Mouse (Mus musculus) liver, postnatal 0 days (tissue): ENCODE measurements at regions not wholly inside any gene's neighbourhood (a gene's known extent, or its start where the extent isn't known, plus 50 kb on each side); places are given as distances from the start of the nearest gene placed in this dataset.

Source experiments
- ATAC-seq: fragments of 200-750 bp; cut with Nextera tagmentation; 2 replicates; pipeline ENCODE4 v1.8.0; 2017; ENCODE audit warnings: mild to moderate bottlenecking, moderate library complexity
- DNase-seq: peaks from one replicate; pipeline ENCODE4 v3.0.0-alpha.2; 2016
- H3K27ac ChIP-seq: fragments of 300-500 bp; sonication (generic); 2 replicates; pipeline ENCODE4 v1.5.1; 2014; ENCODE audit warnings: antibody characterized with exemption, moderate library complexity, mild to moderate bottlenecking, low read depth
- H3K27me3 ChIP-seq: fragments of 300-500 bp; sonication (generic); 2 replicates; pipeline ENCODE4 v1.6.1; 2014; ENCODE audit warnings: low read length, control low read depth, mixed read lengths; ENCODE audit not compliant: insufficient read depth
- H3K36me3 ChIP-seq: fragments of 300-500 bp; sonication (generic); replicated peaks from 2 replicates; pipeline ENCODE4 v1.6.1; 2014; ENCODE audit warnings: mild to moderate bottlenecking, control low read depth, low read length, moderate library complexity, mixed read lengths; ENCODE audit not compliant: insufficient read depth
- H3K4me1 ChIP-seq: fragments of 300-500 bp; sonication (generic); 2 replicates; pipeline ENCODE4 v1.6.1; 2014; ENCODE audit warnings: antibody characterized with exemption, mild to moderate bottlenecking, control low read depth; ENCODE audit not compliant: insufficient read depth
- H3K4me2 ChIP-seq: fragments of 300-500 bp; sonication (generic); 2 replicates; pipeline ENCODE4 v1.6.1; 2014; ENCODE audit warnings: low read depth, mild to moderate bottlenecking, low read length, moderate library complexity, mixed read lengths
- H3K4me3 ChIP-seq: fragments of 300-500 bp; sonication (generic); 2 replicates; pipeline ENCODE4 v1.5.1; 2014; ENCODE audit warnings: low read depth, low read length
- H3K9ac ChIP-seq: fragments of 300-500 bp; sonication (generic); replicated peaks from 2 replicates; pipeline ENCODE4 v1.6.1; 2014; ENCODE audit warnings: mild to moderate bottlenecking, moderate library complexity
- H3K9me3 ChIP-seq: fragments of 300-500 bp; sonication (generic); 2 replicates; pipeline ENCODE4 v1.6.1; 2016; ENCODE audit warnings: mild to moderate bottlenecking, control low read depth, low read length, mixed read lengths
- CTCF ChIP-seq: sonication (generic); IDR thresholded peaks from 2 replicates; pipeline ENCODE4 v1.5.1; 2016; ENCODE audit warnings: antibody characterized with exemption, low read depth
- EP300 ChIP-seq: IDR thresholded peaks from 2 replicates; pipeline ENCODE4 v1.6.1; 2016; ENCODE audit warnings: antibody characterized with exemption, low read depth, mild to moderate bottlenecking
- WGBS: fragments of 180-500 bp; shearing (Covaris S2); extraction: QIAGEN DNeasy Blood & Tissue Kit; methylation state at CpG from one replicate; pipeline ENCODE4 v1.1.7; 2014; ENCODE audit not compliant: insufficient replicate concordance; 5-methylcytosine and 5-hydroxymethylcytosine counted together

DNA sequence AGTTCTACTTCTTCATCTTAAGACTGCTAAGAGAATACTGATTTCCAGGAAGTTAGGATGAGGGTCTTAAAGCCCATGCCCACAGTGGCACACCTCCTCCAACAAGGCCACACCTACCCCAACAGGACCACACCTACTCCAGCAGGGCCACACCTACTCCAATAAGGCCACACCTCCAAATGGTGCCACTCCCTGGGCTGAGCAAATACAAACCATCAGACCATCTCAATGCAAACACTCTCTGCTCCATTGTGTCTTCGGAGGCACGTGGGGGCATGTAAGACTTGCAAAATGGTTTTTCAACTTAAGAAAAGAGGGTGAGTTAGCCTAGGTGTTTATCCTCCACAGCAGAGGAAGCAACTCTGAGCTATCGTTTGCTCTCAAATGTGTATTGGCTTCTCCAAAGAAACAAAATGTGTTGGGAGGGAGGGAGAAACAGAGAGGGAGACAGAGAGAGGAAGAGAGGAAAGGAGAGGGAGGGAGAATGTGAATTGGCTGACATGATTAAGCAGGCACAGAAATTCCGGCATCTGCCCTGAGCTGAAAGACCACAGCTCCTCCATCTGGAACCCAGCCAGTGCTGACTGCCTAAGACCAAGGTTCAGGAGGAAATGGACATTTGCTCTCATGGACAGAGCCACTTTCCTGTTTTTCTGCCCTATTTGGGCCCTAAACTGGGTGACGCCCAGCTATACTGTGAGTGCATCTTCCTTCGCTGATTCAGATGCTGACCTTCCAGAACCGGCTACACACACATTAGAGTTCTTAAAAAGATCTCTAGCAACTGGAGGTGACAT is 356.2 kb downstream of the Ice1 start:
- no peak overlapping the region for H3K4me2 ChIP-seq
- no peak overlapping the region for H3K27ac ChIP-seq
- peak; percentile 60 for ATAC-seq
- peak; percentile 27 for DNase-seq
- no peaks in the 10 kb centered on the region for H3K4me1 ChIP-seq
- H3K36me3 ChIP-seq: no peaks in the 10 kb centered on the region
- H3K4me3 ChIP-seq: no peak overlapping the region
- H3K9me3 ChIP-seq: no peaks in the 10 kb centered on the region
- TF ChIP-seq EP300 (peak; percentile 32; the same call in 1 of the 2 replicates), CTCF (0 out of 2 replicates have a peak, but pooled peaks have one; percentile 10)
- no peaks in the 10 kb centered on the region for H3K27me3 ChIP-seq
- H3K9ac ChIP-seq: no peak overlapping the region
- 66% methylated on average over 7 of the region's 7 CpGs for WGBS

DNA sequence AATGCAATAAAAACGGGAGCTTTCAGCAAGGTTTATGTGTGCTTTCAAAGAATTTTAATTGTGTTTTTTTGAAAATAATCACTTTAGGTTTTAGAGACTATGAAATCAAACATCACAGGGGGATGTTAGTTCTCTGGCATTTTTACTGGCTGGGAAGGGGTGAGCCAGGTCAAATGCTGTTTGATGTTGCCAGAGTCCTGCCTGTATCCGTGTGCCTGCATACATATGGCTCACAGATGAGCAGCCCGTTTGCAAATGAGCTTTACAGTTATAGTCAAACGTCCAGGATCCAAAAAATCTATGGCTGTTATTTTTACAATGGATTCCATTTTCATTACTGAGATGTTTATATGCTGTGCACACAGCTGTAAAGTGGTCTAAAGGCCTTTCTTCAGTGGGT is 354.7 kb downstream of the Ice1 start:
- Histone ChIP-seq H3K27me3 (no peaks in the 10 kb centered on the region), H3K9me3 (no peaks in the 10 kb centered on the region), H3K4me1 (no peaks in the 10 kb centered on the region), H3K9ac (no peak overlapping the region), H3K27ac (no peak overlapping the region), H3K4me2 (no peak overlapping the region), H3K36me3 (no peaks in the 10 kb centered on the region), H3K4me3 (no peak overlapping the region)
- TF ChIP-seq CTCF (no peak), EP300 (no peak)
- ATAC-seq (no peak), DNase-seq (no peak)
- 44% methylated on average over 4 of the region's 4 CpGs for WGBS

DNA sequence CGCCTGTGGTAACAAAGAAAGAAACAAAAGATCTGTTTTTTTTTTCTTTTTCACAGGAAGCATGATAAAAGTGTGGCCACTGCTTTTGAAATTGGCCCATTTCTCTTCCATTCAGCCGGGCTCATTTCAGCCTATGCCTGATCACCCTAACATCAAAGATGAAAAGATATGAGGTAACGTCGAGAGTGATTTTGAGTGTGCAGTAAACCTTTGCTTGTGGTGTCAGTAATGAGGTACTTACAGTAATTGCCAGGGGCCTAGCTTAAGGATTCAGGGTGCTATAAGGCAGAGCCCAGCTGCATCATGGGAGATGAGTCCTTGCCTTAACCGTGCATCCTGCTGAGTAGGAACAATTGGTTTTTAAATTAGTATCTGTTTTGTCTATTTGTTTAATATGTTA is 354.2 kb downstream of the Ice1 start:
- Histone ChIP-seq H3K9me3 (no peaks in the 10 kb centered on the region), H3K27me3 (no peaks in the 10 kb centered on the region), H3K27ac (no peak overlapping the region), H3K4me3 (no peak overlapping the region), H3K4me2 (no peak overlapping the region), H3K9ac (no peak overlapping the region), H3K4me1 (no peaks in the 10 kb centered on the region), H3K36me3 (no peaks in the 10 kb centered on the region)
- no peak for TF ChIP-seq CTCF
- no peak for TF ChIP-seq EP300
- no peak for DNase-seq
- ATAC-seq: no peak
- 64% methylated on average over 5 of the region's 5 CpGs for WGBS

DNA sequence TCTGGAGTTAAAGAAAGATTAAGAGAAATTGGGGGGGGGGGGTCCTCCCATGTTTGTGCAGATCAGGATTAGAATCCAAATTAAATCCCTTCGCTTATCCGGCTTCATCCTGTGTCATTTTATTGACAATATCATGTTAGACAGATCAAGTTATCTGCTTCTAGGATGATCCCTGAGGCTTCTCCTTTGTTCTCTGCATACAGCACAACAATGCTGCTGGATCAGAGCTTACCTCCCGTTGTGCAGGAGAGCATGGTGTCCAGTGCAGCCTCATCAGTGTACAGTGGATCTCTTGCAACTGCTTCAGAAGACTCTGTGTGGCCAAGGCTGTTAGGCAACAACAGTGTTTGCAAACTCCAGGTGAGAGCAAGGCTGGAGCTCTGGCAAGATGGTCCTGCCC is 344.7 kb downstream of the Ice1 start:
- H3K4me1 ChIP-seq: no peaks in the 10 kb centered on the region
- 71% methylated on average over 3 of the region's 3 CpGs for WGBS
- no peak for DNase-seq
- H3K9me3 ChIP-seq: no peaks in the 10 kb centered on the region
- no peak for ATAC-seq
- no peak overlapping the region for H3K4me3 ChIP-seq
- no peak overlapping the region for H3K4me2 ChIP-seq
- H3K9ac ChIP-seq: no peak overlapping the region
- H3K27ac ChIP-seq: no peak overlapping the region
- H3K27me3 ChIP-seq: no peaks in the 10 kb centered on the region
- H3K36me3 ChIP-seq: no peaks in the 10 kb centered on the region
- TF ChIP-seq CTCF: no peak
- TF ChIP-seq EP300: no peak

DNA sequence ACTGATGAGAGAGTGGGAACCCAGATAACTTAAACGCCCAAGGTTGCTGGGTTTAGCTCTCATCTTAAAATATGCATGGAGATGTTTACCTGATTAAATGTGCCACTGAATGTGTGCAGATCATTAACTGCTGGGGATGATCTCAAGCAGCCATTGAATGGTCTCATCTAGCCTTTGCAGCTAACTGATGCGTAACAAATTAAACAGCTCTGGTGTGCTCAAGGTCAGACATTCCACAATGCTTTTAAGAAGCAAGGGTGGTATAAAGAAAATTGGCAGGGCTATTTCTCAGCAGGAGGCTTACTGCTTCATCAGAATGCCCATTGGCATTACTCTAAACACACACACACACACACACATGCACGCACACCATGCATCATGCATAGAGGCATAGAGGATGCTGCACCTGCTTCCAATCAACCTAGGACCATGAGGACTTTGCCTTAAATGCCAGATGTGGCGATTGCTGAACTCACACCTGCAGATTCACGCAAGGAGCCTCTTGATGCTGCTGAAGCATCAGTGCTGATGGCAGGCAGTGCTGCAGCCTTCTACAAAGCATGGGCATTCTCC is 333.4 kb downstream of the Ice1 start:
- H3K9ac ChIP-seq: no peak overlapping the region
- no peaks in the 10 kb centered on the region for H3K9me3 ChIP-seq
- H3K4me3 ChIP-seq: no peak overlapping the region
- H3K27me3 ChIP-seq: no peaks in the 10 kb centered on the region
- ATAC-seq: no peak
- no peak overlapping the region for H3K27ac ChIP-seq
- no peaks in the 10 kb centered on the region for H3K36me3 ChIP-seq
- 73% methylated on average over 5 of the region's 5 CpGs for WGBS
- no peak for TF ChIP-seq EP300
- TF ChIP-seq CTCF: no peak
- no peak overlapping the region for H3K4me2 ChIP-seq
- no peaks in the 10 kb centered on the region for H3K4me1 ChIP-seq
- no peak for DNase-seq

DNA sequence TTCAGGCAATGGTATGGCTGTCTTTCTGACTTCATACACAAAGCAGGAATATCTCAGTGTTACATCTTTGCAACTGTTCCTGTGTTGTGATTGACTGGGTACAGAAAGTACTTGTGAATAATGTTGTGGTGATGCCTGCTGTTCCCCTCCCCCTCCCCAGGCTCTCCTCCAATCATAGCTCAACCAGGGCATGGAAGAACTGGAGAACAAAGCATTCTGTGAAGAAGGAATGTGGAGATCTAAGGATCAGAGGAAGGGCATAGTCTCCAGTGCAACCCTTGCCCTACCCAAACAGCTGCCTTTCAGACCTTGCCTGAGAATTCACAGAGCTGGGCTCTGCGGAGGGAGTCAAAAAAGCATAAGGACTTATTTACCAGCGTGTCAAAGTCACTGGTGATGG is 326.9 kb downstream of the Ice1 start:
- Histone ChIP-seq H3K4me2 (no peak overlapping the region), H3K4me3 (no peak overlapping the region), H3K27ac (no peak overlapping the region), H3K36me3 (no peaks in the 10 kb centered on the region), H3K9me3 (no peaks in the 10 kb centered on the region), H3K27me3 (no peaks in the 10 kb centered on the region), H3K9ac (no peak overlapping the region), H3K4me1 (no peaks in the 10 kb centered on the region)
- ATAC-seq: no peak
- DNase-seq: no peak
- TF ChIP-seq EP300 (no peak), CTCF (no peak)
- WGBS: 64% methylated on average over 2 of the region's 2 CpGs
